Mouse (Mus musculus): ENCODE results near the gene 1700029P11Rik. TPM values are rescaled to one million over a fixed set of nuclear protein-coding genes. Genes with fewer than 3 reads are reported as not detected.
A peak's percentile ranks its signal among the peaks of the same experiment; 100 is the strongest.

1700029P11Rik gene
- total RNA-seq (2021): not detected

DNA sequence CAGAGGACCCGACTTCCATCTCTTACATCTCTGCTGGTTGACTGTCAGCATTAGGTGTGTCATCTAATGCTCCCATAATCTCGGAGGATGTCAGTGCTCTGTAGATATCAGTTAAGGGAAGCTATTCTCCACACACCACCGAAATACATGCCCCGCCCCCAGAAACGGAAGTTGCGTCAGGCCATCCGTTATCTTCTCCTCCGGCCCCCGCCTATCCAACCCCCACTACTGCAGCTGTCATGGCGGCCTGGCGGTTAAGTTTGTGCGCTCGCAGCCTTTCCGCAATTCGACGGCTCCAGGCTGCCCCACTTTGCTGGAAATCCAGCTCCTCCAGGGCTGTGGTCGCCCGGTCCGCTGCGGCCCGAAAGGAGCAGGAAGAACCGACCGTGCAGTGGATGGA is at the start of gene 1700029P11Rik:
1700029P11Rik (plus strand) TSS at position 220 of the 400 bp plus-strand sequence.
- DNase-seq: no peak

DNA sequence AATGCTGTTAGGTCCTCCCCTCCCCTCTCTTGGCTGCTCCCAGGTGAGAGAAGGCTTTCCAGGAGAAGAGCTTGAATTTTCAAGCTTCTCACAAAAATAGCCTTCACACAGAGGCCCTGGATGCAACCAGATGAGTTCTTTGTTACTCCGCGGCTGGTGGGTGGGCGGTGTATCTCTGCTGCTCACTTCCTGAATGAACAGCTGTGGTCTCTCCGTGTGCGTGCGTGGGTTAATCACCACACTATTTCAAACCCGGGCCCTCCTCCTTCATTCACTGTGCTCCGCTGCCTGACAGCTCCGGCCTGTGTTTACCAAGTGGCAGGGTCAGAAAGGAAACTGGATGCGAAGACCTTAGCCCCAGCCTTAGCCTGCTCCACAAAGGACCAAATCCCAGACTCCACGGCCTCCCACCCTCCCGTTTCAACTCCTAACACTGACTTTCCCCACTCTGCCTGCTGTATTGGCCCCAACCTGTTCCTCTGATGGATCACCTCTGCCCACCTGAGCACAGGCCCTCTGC is 47.3 kb upstream of the 1700029P11Rik start:
- peak; percentile 46 for DNase-seq

DNA sequence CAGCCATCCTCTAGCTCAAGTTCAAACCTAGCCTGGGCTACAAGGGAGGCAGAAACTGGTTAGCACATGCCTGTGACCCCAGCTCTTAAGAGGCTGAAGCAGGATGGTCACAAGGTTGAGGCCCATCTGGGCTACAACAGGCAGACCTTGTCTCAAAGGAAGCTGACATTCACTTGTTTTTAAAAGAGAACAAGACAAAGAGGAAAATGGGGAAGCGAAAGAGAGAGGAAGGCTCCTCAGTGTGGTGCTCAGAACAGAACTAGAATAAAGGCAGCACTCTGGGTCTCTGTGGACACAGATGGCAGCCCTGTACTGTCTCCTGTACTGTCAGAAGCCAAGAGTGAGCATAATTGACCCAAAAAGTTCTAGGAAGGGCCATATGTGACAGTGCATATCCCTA is 46.4 kb upstream of the 1700029P11Rik start:
- no peak for DNase-seq

DNA sequence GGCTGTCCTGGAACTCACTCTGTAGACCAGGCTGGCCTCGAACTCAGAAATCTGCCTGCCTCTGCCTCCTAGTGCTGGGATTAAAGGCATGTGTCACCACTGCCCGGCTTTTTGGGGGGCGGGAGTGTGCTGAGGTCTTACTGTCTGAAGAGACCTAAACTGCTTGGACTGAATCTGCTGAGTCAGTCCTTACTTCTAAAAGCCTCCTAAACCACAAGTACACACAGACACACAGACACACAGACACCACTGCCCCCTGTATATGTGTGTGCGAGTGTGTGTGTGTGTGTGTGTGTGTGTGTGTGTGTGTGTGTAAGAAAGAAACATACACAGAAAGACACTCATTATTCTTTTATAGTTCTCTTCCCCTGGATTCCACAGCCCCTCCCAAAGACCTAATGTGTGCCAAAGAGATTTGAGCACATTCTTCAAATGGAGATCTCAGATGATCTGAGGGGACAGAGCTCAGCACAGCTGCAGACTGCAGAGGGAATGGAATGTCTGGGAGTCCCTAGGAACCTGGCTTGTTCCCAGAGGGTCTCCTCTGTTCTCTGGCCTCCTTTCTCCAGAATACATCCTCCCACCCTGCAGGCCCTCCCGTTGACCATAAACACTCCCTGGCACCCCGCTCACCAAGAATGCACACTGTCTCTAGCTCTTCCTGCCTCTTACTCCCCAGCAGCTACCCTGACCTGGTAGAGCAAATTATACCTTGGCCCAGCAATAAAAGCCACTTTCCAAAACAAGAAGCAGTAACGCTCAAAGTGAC is 44.3 kb upstream of the 1700029P11Rik start:
- no peak for DNase-seq

DNA sequence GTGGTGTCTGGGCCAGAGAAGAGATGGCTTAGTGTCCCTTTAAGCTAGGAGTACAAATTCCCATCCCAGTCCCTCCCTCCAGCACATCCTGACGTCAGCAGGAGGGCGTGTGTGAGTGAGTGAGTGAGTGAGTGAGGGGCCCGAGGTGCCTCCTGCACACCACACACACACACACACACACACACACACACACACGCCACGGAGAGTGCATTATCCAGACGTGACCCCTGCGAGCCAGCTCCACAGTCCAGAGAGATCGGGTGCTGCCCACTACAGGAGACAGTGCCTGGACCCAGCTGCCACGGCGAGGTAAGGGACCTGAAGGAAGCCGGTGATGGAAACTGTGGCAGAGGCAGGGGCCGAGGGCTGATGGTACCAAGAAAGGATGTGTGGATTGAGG is 43.7 kb upstream of the 1700029P11Rik start, which contains the start of gene Csdc2:
Csdc2 (plus strand) TSS at position 81 of the 400 bp plus-strand sequence.
- peak; percentile 53 for DNase-seq

DNA sequence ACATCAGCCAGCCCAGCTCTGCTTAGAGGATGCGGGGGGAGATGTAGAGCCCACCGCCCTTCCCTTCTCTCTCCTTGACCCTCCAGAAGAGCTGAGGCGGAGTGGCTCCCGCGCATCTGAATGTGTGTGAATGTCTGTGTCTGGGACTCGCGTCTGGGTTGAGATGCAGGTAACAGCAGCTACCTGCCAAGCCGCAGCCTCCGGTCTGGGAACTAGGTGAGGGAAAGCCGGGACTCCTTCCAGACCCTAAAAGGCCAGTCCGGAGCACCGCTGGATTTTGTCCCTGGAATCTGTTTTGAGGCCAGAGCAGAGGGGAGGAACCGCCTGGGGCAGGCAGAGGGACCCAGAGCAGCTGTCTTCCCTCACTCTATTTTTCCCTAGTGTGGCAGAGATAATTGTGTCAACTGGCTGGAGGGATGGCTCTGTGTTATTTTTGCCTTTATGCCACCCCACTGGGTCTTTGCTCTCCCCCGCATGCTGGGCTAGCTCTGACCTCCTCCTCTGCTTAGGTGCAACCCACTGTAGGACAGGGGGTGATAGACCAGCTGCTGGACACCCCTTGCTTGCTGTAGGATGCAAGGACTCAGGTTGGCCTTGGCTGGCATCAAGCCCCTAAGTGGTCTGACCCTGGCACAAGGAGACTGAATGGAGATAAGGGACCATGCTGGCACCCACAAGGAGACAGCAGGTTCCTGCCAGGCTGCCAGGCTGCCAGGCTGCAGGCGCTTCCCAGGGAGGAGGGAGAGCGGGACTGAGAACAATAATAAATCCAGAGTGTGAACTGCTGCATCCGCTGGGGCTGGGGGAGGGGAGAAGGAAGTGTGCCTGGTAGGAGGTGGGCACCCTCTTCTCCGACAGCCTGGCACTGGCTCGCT is 43.0 kb upstream of the 1700029P11Rik start:
- DNase-seq: peak; percentile 43

DNA sequence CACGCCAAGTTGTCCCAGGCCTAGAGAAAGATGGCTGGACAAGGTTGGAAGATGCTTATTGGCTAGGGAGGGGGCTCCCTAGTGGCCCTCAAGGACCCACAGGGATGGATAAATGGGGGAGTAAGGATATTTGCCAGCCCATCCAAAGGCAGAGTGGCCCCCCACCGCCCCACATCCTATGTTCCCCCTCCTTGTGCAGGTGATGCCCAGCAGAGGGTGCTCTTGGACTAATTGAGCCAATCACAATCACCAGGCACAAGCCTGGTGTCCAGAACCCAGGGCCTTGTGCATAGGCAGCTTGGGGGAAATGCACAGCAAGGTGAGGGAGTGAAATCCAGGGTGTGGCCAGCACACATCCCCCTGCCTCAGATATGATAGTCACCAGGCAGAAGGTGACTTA is 42.1 kb upstream of the 1700029P11Rik start:
- peak; percentile 48 for DNase-seq

DNA sequence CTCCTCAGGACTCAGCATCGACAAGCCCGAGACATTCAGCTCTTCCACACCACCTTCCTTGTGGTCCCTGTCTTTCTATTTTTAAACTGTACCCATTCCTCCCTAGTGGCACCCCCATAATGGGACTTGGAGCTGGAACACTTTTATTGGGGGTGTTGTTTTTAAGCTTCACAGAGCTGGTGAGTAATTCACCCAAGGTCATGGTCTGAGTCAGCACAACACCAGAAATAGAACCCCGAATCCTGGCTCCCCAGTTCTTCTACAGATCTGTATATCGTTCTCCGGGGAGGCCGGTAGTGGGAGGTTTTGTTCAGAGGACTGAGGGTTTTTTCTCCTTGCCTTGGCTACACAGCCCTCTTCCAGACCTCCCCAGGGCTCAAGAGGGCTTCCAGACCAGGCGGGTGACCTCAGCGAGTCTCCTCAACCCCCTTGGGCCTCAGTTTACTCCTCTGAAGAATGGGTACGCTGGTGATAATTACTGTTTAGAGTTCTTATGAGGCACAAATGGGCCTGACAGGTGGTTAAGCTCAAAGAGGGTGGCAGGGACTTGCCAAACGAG is 41.1 kb upstream of the 1700029P11Rik start:
- DNase-seq: no peak

DNA sequence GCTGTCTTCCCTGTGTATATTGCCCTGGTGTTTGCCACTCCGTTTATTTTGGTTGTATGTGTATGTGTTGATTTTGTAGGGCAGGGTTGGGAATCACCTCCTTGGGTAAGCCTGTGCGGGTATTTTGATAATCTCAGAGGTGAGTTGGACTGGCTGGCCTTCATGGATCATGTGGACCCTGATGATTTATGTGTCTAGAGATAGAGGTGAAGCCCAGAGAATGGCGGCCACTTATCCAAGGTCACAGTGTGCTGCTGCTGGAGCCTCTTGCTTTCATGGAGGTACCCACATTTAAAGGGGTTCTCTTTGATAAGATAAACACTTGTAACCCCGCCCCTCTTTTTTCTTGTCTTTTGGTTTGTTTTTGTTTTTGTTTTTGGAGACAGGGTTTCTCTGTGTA is 40.6 kb upstream of the 1700029P11Rik start:
- no peak for DNase-seq

DNA sequence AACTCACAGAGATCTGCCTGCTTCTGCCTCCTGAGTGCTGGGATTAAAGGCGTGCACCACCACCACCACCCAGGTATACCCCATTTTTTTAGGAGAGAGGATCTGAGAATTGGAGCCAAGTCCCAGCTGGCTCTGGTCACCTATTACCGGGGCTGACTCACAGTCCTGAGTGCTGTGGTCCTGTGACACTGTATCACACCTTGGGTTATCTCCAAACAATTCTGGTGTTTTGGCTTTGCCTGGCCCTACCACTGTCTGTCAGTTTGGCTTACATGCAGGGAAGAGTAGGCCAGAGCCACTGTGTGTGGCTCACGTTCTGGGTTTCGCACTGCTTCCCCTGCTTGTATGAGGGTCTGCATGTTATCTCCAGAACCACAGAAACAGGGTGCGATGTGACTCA is 40.1 kb upstream of the 1700029P11Rik start:
- DNase-seq: no peak

DNA sequence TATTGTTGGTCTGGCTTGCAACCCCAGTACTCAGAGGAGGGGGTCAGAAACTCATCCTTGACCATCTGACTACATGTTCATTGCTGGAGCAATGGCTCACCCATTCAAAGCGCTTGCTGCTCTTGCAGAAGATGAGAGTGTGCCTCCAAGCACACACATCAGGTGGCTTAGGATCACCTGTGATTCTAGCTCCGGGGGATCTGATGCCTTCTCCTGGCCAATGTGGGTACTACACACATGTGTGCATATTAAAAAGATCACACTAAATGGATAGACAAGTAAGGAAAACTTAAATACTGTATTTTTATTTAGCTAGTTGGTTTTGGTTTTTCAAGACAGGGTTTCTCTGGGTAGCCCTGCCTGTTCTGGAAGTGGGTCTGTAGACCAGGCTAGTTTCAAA is 39.3 kb upstream of the 1700029P11Rik start:
- DNase-seq: no peak

DNA sequence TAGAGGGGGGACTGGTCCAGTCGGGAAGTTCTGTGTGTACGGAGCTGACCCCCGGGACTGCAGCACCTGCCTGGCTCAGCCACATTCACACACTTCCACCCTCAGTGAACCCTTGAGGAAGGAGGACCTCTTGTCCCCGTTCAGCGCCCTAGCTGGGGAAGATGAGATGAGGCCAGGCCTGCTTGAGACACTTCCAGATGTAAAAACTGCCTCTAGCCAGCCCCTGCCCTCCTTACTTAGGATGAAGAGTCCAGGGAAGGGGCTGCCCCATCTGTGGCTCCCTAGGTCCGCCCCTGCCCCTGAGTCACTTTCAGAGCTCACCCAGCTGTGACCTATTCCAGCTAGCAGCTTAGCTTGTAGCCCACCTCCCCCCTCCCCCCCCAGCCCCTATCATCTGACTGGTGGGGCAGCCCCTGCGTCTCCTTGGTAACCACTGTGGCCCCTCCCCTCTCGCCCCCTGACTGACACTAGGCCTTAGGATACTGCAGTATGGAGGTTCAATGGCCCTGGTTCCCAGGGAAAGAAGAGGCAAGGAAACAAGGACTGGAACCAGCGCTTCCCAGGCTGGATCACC is 37.1 kb upstream of the 1700029P11Rik start:
- DNase-seq: no peak

DNA sequence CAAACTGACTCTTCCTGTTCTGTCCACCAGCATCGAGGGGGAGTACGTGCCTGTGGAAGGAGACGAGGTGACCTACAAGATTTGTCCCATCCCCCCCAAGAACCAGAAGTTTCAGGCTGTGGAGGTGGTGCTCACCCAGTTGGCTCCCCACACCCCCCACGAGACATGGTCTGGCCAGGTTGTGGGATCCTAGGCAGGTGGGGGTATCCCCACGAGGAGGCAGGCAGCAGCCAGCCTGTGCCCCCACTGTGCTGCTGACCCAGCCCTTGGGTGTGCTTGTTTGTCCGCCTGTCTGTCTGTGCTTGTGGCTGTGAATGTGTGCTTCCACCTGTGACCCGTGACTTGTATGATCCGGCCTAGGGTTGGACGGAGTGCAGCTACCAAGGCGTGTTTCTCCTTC is 31.3 kb upstream of the 1700029P11Rik start:
- DNase-seq: no peak

DNA sequence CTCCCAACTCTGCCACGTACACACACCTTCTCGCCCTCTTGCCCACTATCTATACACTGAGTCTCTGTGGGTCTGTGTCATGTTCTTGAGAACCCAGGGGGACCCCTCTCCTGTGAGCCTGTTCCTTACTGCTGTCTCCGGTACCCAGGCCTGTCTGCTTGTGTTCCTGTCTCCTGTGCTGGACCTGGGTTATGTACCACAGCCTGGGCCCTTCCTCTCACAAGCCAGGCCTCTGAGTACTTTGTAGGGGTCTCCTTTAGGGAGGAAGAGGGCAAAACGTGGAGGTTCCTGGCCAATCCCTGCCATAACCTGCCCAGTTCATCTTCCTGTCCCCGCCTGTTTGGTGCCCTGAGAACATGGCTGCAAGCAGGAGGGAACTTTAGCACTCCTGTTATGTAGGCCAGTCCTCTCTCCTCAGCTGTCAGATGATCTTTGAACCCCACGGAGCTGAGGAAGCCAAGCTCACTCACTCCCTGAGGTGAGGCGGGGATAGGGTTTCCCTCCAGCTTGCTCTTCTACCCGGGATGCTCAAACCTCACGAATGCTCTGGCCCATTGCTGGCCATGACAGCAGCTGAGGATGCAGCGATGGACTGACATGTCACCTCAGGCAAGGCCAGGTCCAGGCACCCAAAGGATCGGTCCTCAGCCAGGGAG is 30.7 kb upstream of the 1700029P11Rik start:
- no peak for DNase-seq

DNA sequence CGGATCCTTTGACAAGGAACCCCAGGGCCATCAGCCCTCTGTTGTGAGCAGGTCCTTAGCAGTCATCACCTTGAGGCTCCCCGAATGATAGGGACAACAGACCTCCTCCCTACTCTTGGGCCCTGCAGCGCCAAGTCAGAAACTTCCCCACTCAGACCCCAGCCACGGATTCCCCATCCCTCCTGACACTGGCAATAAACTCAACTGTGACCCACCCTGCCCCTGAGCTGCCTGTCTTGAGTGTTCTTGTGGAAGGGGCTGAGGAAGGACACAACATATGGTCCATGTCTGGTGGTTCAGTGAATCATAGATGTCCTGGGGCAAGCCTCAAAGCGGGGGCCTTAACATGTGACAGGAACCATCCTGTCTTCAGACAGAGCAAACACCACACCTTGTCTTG is 29.6 kb upstream of the 1700029P11Rik start:
- DNase-seq: no peak

DNA sequence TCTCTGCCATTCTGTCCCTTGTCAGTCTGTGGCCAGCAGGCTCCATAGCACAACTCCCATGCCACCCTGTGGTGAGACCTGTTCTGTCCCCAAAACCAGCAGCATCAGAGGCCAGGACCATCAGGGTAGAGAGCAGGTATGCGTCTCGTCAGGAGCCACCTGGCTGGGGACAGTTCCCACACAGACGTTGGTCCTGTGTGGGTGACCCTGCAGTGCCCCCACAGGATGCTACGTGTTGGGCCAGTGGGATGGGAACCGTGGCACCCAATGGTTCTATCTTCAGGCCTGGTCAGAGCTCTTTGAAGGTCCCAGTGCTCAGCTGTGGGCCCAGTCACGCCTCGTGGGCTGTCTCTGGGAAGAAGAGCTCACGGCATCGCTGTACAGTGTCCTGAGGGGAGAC is 29.2 kb upstream of the 1700029P11Rik start:
- DNase-seq: no peak

DNA sequence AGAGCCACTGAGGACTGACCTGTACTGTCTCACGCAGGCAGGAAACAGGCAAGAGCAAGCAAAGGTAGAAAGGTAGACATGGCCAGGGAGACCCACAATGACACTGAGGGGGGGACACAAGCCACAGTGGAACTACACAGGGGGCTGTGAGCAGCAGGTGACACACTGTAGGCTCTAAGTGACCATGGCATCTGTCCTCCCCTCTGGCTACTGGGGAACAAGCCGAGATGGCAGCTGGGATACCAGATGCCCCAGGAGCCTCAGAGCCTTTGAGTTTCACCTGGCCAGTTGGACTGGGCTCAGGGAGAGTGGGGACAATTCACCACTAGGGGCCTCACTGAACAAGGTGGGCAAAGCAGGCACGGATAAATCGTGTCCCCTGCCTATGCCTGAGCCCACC is 28.0 kb upstream of the 1700029P11Rik start:
- no peak for DNase-seq

DNA sequence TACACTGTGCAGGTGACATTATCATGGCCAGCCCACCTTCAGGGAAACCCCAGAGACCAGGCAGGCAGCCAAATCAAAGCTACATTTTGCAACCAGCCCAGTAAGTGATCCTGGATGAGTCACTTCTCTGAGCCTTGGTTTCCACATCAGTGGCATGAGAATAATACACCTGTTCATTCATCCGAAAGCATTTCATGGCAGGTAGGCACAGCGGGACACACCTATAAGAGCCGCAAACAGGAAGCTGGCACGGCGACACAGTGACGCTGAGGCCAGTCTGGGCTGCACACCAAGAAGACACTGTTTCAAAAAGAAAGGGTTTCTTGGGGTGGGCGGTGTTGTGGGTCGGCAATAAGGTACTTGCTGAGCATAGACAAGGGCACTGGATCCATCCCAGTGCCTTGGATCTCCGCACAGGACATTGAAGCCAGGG is 26.2 kb upstream of the 1700029P11Rik start:
- no peak for DNase-seq

DNA sequence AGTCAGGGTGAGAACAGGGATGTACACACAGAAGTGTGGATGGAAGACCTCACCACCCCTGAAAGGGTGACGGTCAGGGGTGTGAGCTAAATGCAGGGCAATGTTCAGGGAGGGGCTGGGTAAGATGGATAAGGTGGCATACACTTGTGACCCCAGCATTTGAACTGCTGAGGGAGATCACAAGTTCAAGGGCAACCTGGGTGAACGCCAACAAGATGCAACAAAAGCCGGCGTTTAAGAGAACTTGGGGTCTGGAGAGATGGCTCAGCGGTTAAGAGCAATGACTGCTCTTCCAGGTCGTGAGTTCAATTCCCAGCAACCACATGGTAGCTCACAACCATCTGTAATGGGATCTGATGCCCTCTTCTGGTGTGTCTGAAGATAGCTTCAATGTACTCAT is 25.6 kb upstream of the 1700029P11Rik start:
- no peak for DNase-seq

DNA sequence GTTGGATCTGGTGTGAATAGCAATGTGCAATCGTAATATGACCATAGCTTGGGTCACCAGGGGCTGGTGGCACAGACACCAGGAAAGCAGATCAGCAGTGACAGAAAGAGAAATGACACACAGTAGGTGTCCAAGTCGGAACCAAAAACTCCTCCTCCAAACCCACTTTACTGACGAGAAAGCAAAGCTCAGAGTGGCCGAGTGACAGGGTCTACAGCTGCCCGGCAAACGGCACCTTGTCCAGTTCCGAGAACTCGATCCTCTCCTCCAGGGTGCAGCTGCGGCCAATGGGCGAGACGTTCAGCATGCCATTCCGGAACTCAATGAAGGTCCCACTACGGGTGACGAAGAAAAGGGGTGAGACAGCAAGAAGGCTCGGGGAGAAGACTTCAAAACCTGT is 24.9 kb upstream of the 1700029P11Rik start:
- no peak for DNase-seq

DNA sequence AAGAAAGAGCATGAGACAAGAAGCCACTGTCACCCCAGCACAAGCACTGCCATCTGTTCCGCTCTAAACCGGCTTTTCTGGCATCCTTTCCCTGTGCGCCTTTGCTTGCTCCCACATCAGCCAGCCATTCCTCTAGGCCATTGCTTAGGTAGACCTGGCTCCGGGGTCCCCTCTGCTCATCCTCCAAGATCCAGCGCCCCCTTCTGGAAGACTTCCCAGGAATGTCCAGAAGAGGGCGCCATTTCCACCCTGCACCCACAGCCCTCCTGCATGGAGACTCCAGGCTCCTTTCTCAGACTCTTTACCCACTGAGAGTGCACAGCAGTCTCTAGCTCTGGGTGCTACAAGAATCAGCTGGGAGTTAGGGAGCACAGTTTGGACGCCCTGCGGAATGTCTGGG is 23.9 kb upstream of the 1700029P11Rik start:
- DNase-seq: peak; percentile 68

DNA sequence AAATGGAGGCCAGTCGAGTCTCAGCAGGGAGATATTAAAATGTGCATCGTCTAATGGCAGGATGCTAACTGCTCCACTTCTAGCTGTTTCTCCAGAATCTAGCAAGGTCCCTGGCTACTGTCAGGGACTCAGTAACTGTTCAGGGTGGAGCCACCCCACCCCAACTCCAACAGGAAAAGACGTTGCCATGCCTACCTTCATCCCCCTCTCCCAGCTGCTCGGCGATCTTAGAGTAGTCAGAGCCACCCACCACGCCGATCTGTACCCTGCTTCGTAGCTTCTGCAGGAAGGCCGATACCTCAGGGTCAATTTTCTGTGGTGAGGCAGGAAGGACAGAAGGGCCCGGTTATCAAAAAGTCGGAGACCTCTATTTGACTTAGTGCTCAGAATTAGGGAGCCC is 22.7 kb upstream of the 1700029P11Rik start:
- no peak for DNase-seq

Data from heart, postnatal 4 days (tissue).